Mouse (Mus musculus) lung, postnatal 25 days (tissue): ENCODE measurements at regions not wholly inside any gene's neighbourhood (a gene's known extent, or its start where the extent isn't known, plus 50 kb on each side); places are given as distances from the start of the nearest gene placed in this dataset.

ENCODE experiments used
- DNase-seq: peaks from one replicate; pipeline ENCODE4 v3.0.0; 2022; ENCODE audit warnings: low spot score

GRCm38 (mm10) chr8:116837991-116838390 lies 83.3 kb downstream of the Cmc2 start:
- no peak for DNase-seq

GRCm38 (mm10) chr8:116832181-116832580 lies 89.1 kb downstream of the Cmc2 start:
- DNase-seq = peak; percentile 46

GRCm38 (mm10) chr8:116829631-116830030 lies 91.6 kb downstream of the Cmc2 start:
- no peak for DNase-seq

GRCm38 (mm10) chr8:116828220-116828619 lies 93.0 kb downstream of the Cmc2 start:
- DNase-seq = no peak

GRCm38 (mm10) chr8:116827141-116827540 lies 94.1 kb downstream of the Cmc2 start:
- DNase-seq = no peak

- DNase-seq = peak; percentile 55
Measured at GRCm38 (mm10) chr8:116814118-116814851, 81.5 kb upstream of the Cdyl2 start.

GRCm38 (mm10) chr8:116801313-116801712 lies 68.5 kb upstream of the Cdyl2 start:
- DNase-seq = no peak

- DNase-seq = no peak
Measured at GRCm38 (mm10) chr8:116800636-116801035, 67.8 kb upstream of the Cdyl2 start.

GRCm38 (mm10) chr8:116798981-116799380 lies 66.2 kb upstream of the Cdyl2 start:
- no peak for DNase-seq

- no peak for DNase-seq
Measured at GRCm38 (mm10) chr8:116795713-116796112, 62.9 kb upstream of the Cdyl2 start.

- DNase-seq = no peak
Measured at GRCm38 (mm10) chr8:116793107-116793506, 60.3 kb upstream of the Cdyl2 start.

- no peak for DNase-seq
Measured at GRCm38 (mm10) chr8:116790294-116790693, 57.5 kb upstream of the Cdyl2 start.
